Comparison of ENCODE assay signal across 10 mouse cellular contexts in the genomic region with DNA sequence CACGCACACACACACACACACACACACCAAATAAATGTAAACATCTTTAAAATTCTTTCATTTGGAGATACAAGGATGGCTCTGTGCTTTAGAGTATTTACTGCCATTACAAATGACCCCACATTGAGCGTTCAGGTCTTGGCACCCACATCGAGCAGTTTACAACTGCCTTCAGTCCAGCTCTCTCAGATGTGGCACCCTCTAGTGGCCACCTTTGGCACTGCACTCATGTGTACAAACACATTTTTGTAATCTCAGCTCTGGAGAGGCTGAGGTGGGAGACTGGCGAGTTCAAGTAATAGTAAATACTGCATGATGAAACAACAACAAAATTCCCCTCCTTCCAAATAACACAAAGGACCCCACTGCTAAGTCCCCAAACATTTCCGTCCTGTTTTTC.
DNase-seq lines count a peak whose midpoint lies in the region; ATAC-seq and TF ChIP-seq lines count a peak whose summit lies in the region.
"Had no signal": no experiment of that assay in that cellular context is flagged by ENCODE, and none has a peak within 500 bp of the region (broad histone marks: within the 10 kb centered on the region; RNA-seq: fewer than 3 reads in every experiment).

No protein-coding gene starts in this region.

- no peaks in the 10 kb centered on the region for H3K9me3 ChIP-seq in hindbrain, postnatal 0 days (ENCODE audit: low read length)
- H3K9me3 ChIP-seq in hindbrain, embryonic 13.5 days = no peaks in the 10 kb centered on the region
- no peaks in the 10 kb centered on the region for H3K9me3 ChIP-seq in E14TG2a.4 (ENCODE audit: low read length)
- H3K9me3 ChIP-seq: embryonic facial prominence, embryonic 13.5 days; neural tube, embryonic 12.5 days had no signal

- TF ChIP-seq CTCF in hindbrain, postnatal 0 days (IDR thresholded peaks at IDR 0.05; ENCODE audit: low read depth) = peak; percentile 65
- TF ChIP-seq CTCF in E14TG2a.4 (conservative IDR thresholded peaks at IDR 0.05; ENCODE audit: low read length) = peak; percentile 91

- WGBS in hindbrain, postnatal 0 days = 88% methylated on average over 5 of the region's 5 CpGs
- 91% methylated on average over 5 of the region's 5 CpGs for WGBS in hindbrain, embryonic 13.5 days

- H3K27me3 ChIP-seq in hindbrain, postnatal 0 days (ENCODE audit: insufficient read depth, low read length) = no peaks in the 10 kb centered on the region
- no peaks in the 10 kb centered on the region for H3K27me3 ChIP-seq in hindbrain, embryonic 13.5 days
- no peaks in the 10 kb centered on the region for H3K27me3 ChIP-seq in E14TG2a.4 (ENCODE audit: insufficient read depth, low read length)
- H3K27me3 ChIP-seq: embryonic facial prominence, embryonic 13.5 days; neural tube, embryonic 12.5 days had no signal

- H3K9ac ChIP-seq in hindbrain, postnatal 0 days (replicated peaks; ENCODE audit: low read length) = no peak overlapping the region
- H3K9ac ChIP-seq in hindbrain, embryonic 13.5 days = no peak overlapping the region
- H3K9ac ChIP-seq: embryonic facial prominence, embryonic 13.5 days; neural tube, embryonic 12.5 days had no signal

- no peaks in the 10 kb centered on the region for H3K4me1 ChIP-seq in hindbrain, postnatal 0 days (ENCODE audit: insufficient read depth, low read length)
- H3K4me1 ChIP-seq in hindbrain, embryonic 13.5 days (replicated peaks) = no peaks in the 10 kb centered on the region
- H3K4me1 ChIP-seq in E14TG2a.4 (replicated peaks; ENCODE audit: low read depth, low read length) = no peaks in the 10 kb centered on the region
- H3K4me1 ChIP-seq: embryonic facial prominence, embryonic 13.5 days; neural tube, embryonic 12.5 days had no signal

- H3K36me3 ChIP-seq in hindbrain, postnatal 0 days (ENCODE audit: insufficient read depth, low read length) = no peaks in the 10 kb centered on the region
- no peaks in the 10 kb centered on the region for H3K36me3 ChIP-seq in hindbrain, embryonic 13.5 days
- H3K36me3 ChIP-seq in E14TG2a.4 (ENCODE audit: insufficient read depth, low read length) = no peaks in the 10 kb centered on the region
- H3K36me3 ChIP-seq: embryonic facial prominence, embryonic 13.5 days; neural tube, embryonic 12.5 days had no signal

- no peak overlapping the region for H3K27ac ChIP-seq in hindbrain, postnatal 0 days
- H3K27ac ChIP-seq in hindbrain, embryonic 13.5 days = no peak overlapping the region
- H3K27ac ChIP-seq: embryonic facial prominence, embryonic 13.5 days; neural tube, embryonic 12.5 days had no signal

- no peak overlapping the region for H3K4me3 ChIP-seq in hindbrain, postnatal 0 days (ENCODE audit: low read length)
- H3K4me3 ChIP-seq in hindbrain, embryonic 13.5 days = no peak overlapping the region
- no peak overlapping the region for H3K4me3 ChIP-seq in E14TG2a.4 (replicated peaks; ENCODE audit: low read length)
- H3K4me3 ChIP-seq: embryonic facial prominence, embryonic 13.5 days; neural tube, embryonic 12.5 days had no signal

- no peak overlapping the region for H3K4me2 ChIP-seq in hindbrain, postnatal 0 days (ENCODE audit: low read depth, low read length)
- no peak overlapping the region for H3K4me2 ChIP-seq in hindbrain, embryonic 13.5 days
- H3K4me2 ChIP-seq: embryonic facial prominence, embryonic 13.5 days; neural tube, embryonic 12.5 days had no signal

- no peak for DNase-seq in hindbrain, postnatal 0 days (ENCODE audit: low spot score)
- DNase-seq in adrenal gland, adult 2 months = peak; percentile 11
- DNase-seq in kidney, postnatal 14 days = peak; percentile 3
- DNase-seq in thymus, postnatal 4 days = peak; percentile 61
- no peak for DNase-seq in adipocyte (ENCODE audit: low spot score)

- ATAC-seq in hindbrain, postnatal 0 days = no peak
- ATAC-seq in hindbrain, embryonic 13.5 days (ENCODE audit: low FRiP score) = no peak
- no peak for ATAC-seq in activated CD4-positive, CD25-positive, alpha-beta regulatory T cell, adult 4 months

Comparison
In these comparisons a context has a peak if more than half of its experiments do, and no peak if none do; other contexts are left out.
1. DNase-seq: peak in adrenal gland, adult 2 months (single experiment), kidney, postnatal 14 days (single experiment) and thymus, postnatal 4 days (single experiment); none in hindbrain, postnatal 0 days (single experiment) and adipocyte (single experiment).